9 mouse cellular contexts compared by ENCODE assay signal in genomic region chr17:27826908-27827383, GRCm38 (mm10). TPM values are rescaled to one million over a fixed set of nuclear protein-coding genes. Genes with fewer than 3 reads are reported as not detected.
DNase-seq lines count a peak whose midpoint lies in the region; ATAC-seq and TF ChIP-seq lines count a peak whose summit lies in the region.
"Had no signal": no experiment of that assay in that cellular context is flagged by ENCODE, and none has a peak within 500 bp of the region (broad histone marks: within the 10 kb centered on the region; RNA-seq: fewer than 3 reads in every experiment).

No protein-coding gene starts in this region.

- H3K36me3 ChIP-seq in embryonic facial prominence, embryonic 15.5 days, result no peaks in the 10 kb centered on the region
- no peaks in the 10 kb centered on the region for H3K36me3 ChIP-seq in liver, adult 2 months (ENCODE audit: control insufficient read depth, insufficient read depth, low read length)

- ATAC-seq in embryonic facial prominence, embryonic 15.5 days (ENCODE audit: insufficient number of reproducible peaks, low FRiP score, low TSS enrichment, low read depth), result 0 out of 2 replicates have a peak, but pooled peaks have one; percentile 22
- ATAC-seq: Patski had no signal

- H3K4me1 ChIP-seq in embryonic facial prominence, embryonic 15.5 days, result peaks cover 9% of the 10 kb centered on the region
- peaks cover 8% of the 10 kb centered on the region for H3K4me1 ChIP-seq in liver, adult 2 months (ENCODE audit: control insufficient read depth, insufficient read depth, low read length)

- peak overlapping the region; percentile 57 for H3K4me2 ChIP-seq in embryonic facial prominence, embryonic 15.5 days (replicated peaks)

- H3K4me3 ChIP-seq in embryonic facial prominence, embryonic 15.5 days (replicated peaks), result peak overlapping the region; percentile 43
- H3K4me3 ChIP-seq in liver, adult 2 months (ENCODE audit: insufficient read depth, low read depth, low read length), result peak overlapping the region; percentile 13; the same call in 1 of the 2 replicates

- TF ChIP-seq CTCF in liver, adult 2 months (IDR thresholded peaks at IDR 0.05; ENCODE audit: low read depth, low read length), result no peak

- no peak overlapping the region for H3K9ac ChIP-seq in embryonic facial prominence, embryonic 15.5 days
- H3K9ac ChIP-seq in liver, adult 2 months (ENCODE audit: low read depth, low read length), result no peak overlapping the region

- no peaks in the 10 kb centered on the region for H3K9me3 ChIP-seq in embryonic facial prominence, embryonic 15.5 days (replicated peaks)

- H3K79me2 ChIP-seq in liver, adult 2 months (ENCODE audit: control insufficient read depth, insufficient read depth, low read length), result no peaks in the 10 kb centered on the region

- DNase-seq in kidney, adult 18-20 months, result peak; percentile 25
- no peak for DNase-seq in kidney, adult 9 months
- peak; percentile 45 to 55 for DNase-seq in heart, postnatal 36 days
- DNase-seq in liver, adult 2 months (ENCODE audit: extremely low read depth, low read depth, low spot score), result no peak
- peak; percentile 74 for DNase-seq in naive thymus-derived CD4-positive, alpha-beta T cell, adult 2 months (ENCODE audit: low read depth)
- peak; percentile 43 for DNase-seq in thymus, postnatal 4 days
- DNase-seq in cerebellum, adult 9-11 months, result no peak

- no peak for TF ChIP-seq POLR2A in liver, adult 2 months (IDR thresholded peaks at IDR 0.05; ENCODE audit: extremely low read depth, insufficient read depth, low read length)

- H3K27ac ChIP-seq in embryonic facial prominence, embryonic 15.5 days (replicated peaks), result peak overlapping the region; percentile 78; the same call in 1 of the 2 replicates
- H3K27ac ChIP-seq in liver, adult 2 months (replicated peaks; ENCODE audit: insufficient read depth, low read depth, low read length), result peak overlapping the region; percentile 8; the same call in 1 of the 2 replicates

- no peaks in the 10 kb centered on the region for H3K27me3 ChIP-seq in embryonic facial prominence, embryonic 15.5 days
- H3K27me3 ChIP-seq in liver, adult 2 months (ENCODE audit: control insufficient read depth, insufficient read depth, low read length), result no peaks in the 10 kb centered on the region
- H3K27me3 ChIP-seq: Patski had no signal

- 3% methylated on average over 8 of the region's 9 CpGs for WGBS in embryonic facial prominence, embryonic 15.5 days
- 22% methylated on average over 8 of the region's 9 CpGs for whole genome bisulfite sequencing in liver, adult 2 months

- intact Hi-C loops in heart, postnatal 36 days (cut with DNase I), result no loop called here

RNA-seq across cellular contexts. Expression of gene D17Wsu92e, which starts 6.5 kb away (rescaled TPM):
- polyA plus RNA-seq in embryonic facial prominence, embryonic 15.5 days (2015; fragmentation: Nextera tagmentation; extraction: Ambion mirVana), result 18.2 and 20.6 TPM in 2 replicates
- total RNA-seq in heart, postnatal 36 days (2021), result 100 to 1,000 TPM; 135 to 140 TPM
- total RNA-seq in liver, adult 2 months (2014; rRNA removed), result 93.0 and 117 TPM in 2 replicates
- 159 and 178 TPM in 2 replicates for polyA plus RNA-seq in liver, adult 2 months (2012; rRNA removed)

RNA-seq across cellular contexts. Expression of gene Snrpc, which starts 11.0 kb away (rescaled TPM):
- 271 and 285 TPM in 2 replicates for polyA plus RNA-seq in embryonic facial prominence, embryonic 15.5 days (2015; fragmentation: Nextera tagmentation; extraction: Ambion mirVana)
- 10 to 100 TPM; 56.8 to 57.4 TPM for total RNA-seq in heart, postnatal 36 days (2021)
- 24.4 and 27.1 TPM in 2 replicates for total RNA-seq in liver, adult 2 months (2014; rRNA removed)
- 42.2 and 49.6 TPM in 2 replicates for polyA plus RNA-seq in liver, adult 2 months (2012; rRNA removed)

RNA-seq across cellular contexts. Expression of gene Uhrf1bp1, which starts 29.3 kb away (rescaled TPM):
- polyA plus RNA-seq in embryonic facial prominence, embryonic 15.5 days (2015; fragmentation: Nextera tagmentation; extraction: Ambion mirVana), result 5.1 and 6.2 TPM in 2 replicates
- 10 to 100 TPM; 17.1 to 17.9 TPM for total RNA-seq in heart, postnatal 36 days (2021)
- 5.0 and 5.5 TPM in 2 replicates for total RNA-seq in liver, adult 2 months (2014; rRNA removed)
- polyA plus RNA-seq in liver, adult 2 months (2012; rRNA removed), result 7.0 and 7.2 TPM in 2 replicates

Comparison
In these comparisons a context has a peak if more than half of its experiments do, and no peak if none do; other contexts are left out.
1. DNase-seq: peak in kidney, adult 18-20 months (single experiment), heart, postnatal 36 days (2 of 2), naive thymus-derived CD4-positive, alpha-beta T cell, adult 2 months (single experiment) and thymus, postnatal 4 days (single experiment); none in kidney, adult 9 months (single experiment), liver, adult 2 months (single experiment) and cerebellum, adult 9-11 months (single experiment).